Mouse (Mus musculus) ES-Bruce4 (cell line): Measurements from ENCODE around the gene Ablim2. TPM values are rescaled to one million over a fixed set of nuclear protein-coding genes. Genes with fewer than 3 reads are reported as not detected.

Experiments
- H3K27ac ChIP-seq: 2 replicates; pipeline ENCODE4 v1.5.1; 2012; ENCODE audit warnings: low read length, inconsistent platforms; ENCODE audit not compliant: insufficient read depth
- H3K27me3 ChIP-seq: 2 replicates; pipeline ENCODE4 v1.6.1; 2012; ENCODE audit warnings: mild to moderate bottlenecking, low read length, inconsistent platforms; ENCODE audit not compliant: control insufficient read depth, poor library complexity, insufficient read depth, severe bottlenecking
- H3K36me3 ChIP-seq: 2 replicates; pipeline ENCODE4 v1.6.1; 2012; ENCODE audit warnings: inconsistent platforms, mild to moderate bottlenecking, low read length, moderate library complexity; ENCODE audit not compliant: control insufficient read depth, poor library complexity, insufficient read depth, severe bottlenecking
- H3K4me1 ChIP-seq: one replicate; pipeline ENCODE4 v1.8.1; 2011; ENCODE audit warnings: low read length; ENCODE audit not compliant: control insufficient read depth, insufficient read depth
- H3K4me3 ChIP-seq: 2 replicates; pipeline ENCODE4 v1.5.1; 2011; ENCODE audit warnings: low read depth, mild to moderate bottlenecking, low read length
- H3K9ac ChIP-seq: 2 replicates; pipeline ENCODE4 v1.6.1; 2012; ENCODE audit warnings: low read depth, mild to moderate bottlenecking, inconsistent platforms; ENCODE audit not compliant: poor library complexity, severe bottlenecking
- H3K9me3 ChIP-seq: replicated peaks from 2 replicates; pipeline ENCODE4 v1.6.1; 2012; ENCODE audit warnings: mild to moderate bottlenecking, low read length, inconsistent platforms; ENCODE audit not compliant: control insufficient read depth, poor library complexity, insufficient read depth, severe bottlenecking
- CTCF ChIP-seq: IDR thresholded peaks from one replicate; pipeline ENCODE4 v1.8.1; 2011; ENCODE audit warnings: low read depth, low read length
- EP300 ChIP-seq: IDR thresholded peaks from 2 replicates; pipeline ENCODE4 v1.6.1; 2011; ENCODE audit warnings: low read depth, low read length; ENCODE audit not compliant: insufficient read depth
- POLR2A ChIP-seq: IDR thresholded peaks from one replicate; pipeline ENCODE4 v1.8.1; 2011; ENCODE audit warnings: low read length; ENCODE audit not compliant: insufficient read depth
- polyA plus RNA-seq: library from polyadenylated mRNA; stranded (reverse); fragments of >200 nt; gene quantifications from 2 replicates; pipeline ENCODE4 v1.2.4, GENCODE M21; 2011; ENCODE audit warnings: low read depth; ENCODE audit not compliant: missing spikeins, insufficient read depth, insufficient read length

The Ablim2 gene
- polyA plus RNA-seq, 1 experiment, result 6.1 TPM

- Histone ChIP-seq H3K4me1 (no peaks in the 10 kb centered on the region), H3K9ac (no peak overlapping the region)
- no peak for TF ChIP-seq EP300
- no peak for TF ChIP-seq POLR2A
- TF ChIP-seq CTCF, result no peak
These were observed 57.4 kb downstream of the Ablim2 start for GRCm38 (mm10) chr5:35815051-35815450.

GRCm38 (mm10) chr5:35817266-35817665 is 59.6 kb downstream of the Ablim2 start:
- H3K4me3 ChIP-seq, result no peak overlapping the region
- no peaks in the 10 kb centered on the region for H3K36me3 ChIP-seq
- H3K9ac ChIP-seq, result no peak overlapping the region
- H3K27ac ChIP-seq, result no peak overlapping the region
- TF ChIP-seq EP300 (no peak), CTCF (no peak), POLR2A (no peak)
- no peaks in the 10 kb centered on the region for H3K4me1 ChIP-seq
- no peaks in the 10 kb centered on the region for H3K27me3 ChIP-seq
- H3K9me3 ChIP-seq, result no peaks in the 10 kb centered on the region

More at GRCm38 (mm10) chr5:35815051-35815450, 57.4 kb downstream of the Ablim2 start:
- no peaks in the 10 kb centered on the region for H3K9me3 ChIP-seq
- no peaks in the 10 kb centered on the region for H3K27me3 ChIP-seq
- H3K4me3 ChIP-seq, result no peak overlapping the region
- H3K36me3 ChIP-seq, result no peaks in the 10 kb centered on the region
- no peak overlapping the region for H3K27ac ChIP-seq

GRCm38 (mm10) chr5:35817882-35818281 is 60.2 kb downstream of the Ablim2 start:
- Histone ChIP-seq H3K9me3 (no peaks in the 10 kb centered on the region), H3K9ac (no peak overlapping the region), H3K36me3 (no peaks in the 10 kb centered on the region), H3K4me1 (no peaks in the 10 kb centered on the region), H3K27ac (no peak overlapping the region), H3K27me3 (no peaks in the 10 kb centered on the region), H3K4me3 (no peak overlapping the region)
- TF ChIP-seq CTCF, result no peak
- TF ChIP-seq EP300, result no peak
- TF ChIP-seq POLR2A, result no peak

- Histone ChIP-seq H3K9me3 (no peaks in the 10 kb centered on the region), H3K27me3 (no peaks in the 10 kb centered on the region)
These were observed 65.0 kb downstream of the Ablim2 start for GRCm38 (mm10) chr5:35822721-35823120.

GRCm38 (mm10) chr5:35826465-35826864 is 68.8 kb downstream of the Ablim2 start:
- H3K4me1 ChIP-seq, result no peaks in the 10 kb centered on the region
- no peaks in the 10 kb centered on the region for H3K36me3 ChIP-seq
- no peaks in the 10 kb centered on the region for H3K9me3 ChIP-seq
- no peaks in the 10 kb centered on the region for H3K27me3 ChIP-seq
- H3K27ac ChIP-seq, result no peak overlapping the region
- H3K9ac ChIP-seq, result no peak overlapping the region
- peak; percentile 51 for TF ChIP-seq CTCF
- TF ChIP-seq POLR2A, result no peak
- TF ChIP-seq EP300, result no peak
- no peak overlapping the region for H3K4me3 ChIP-seq

More at GRCm38 (mm10) chr5:35822721-35823120, 65.0 kb downstream of the Ablim2 start:
- Histone ChIP-seq H3K9ac (no peak overlapping the region), H3K4me1 (no peaks in the 10 kb centered on the region), H3K36me3 (no peaks in the 10 kb centered on the region), H3K27ac (no peak overlapping the region), H3K4me3 (no peak overlapping the region)
- no peak for TF ChIP-seq POLR2A

GRCm38 (mm10) chr5:35827075-35827474 is 69.4 kb downstream of the Ablim2 start:
- Histone ChIP-seq H3K9ac (no peak overlapping the region), H3K27ac (no peak overlapping the region), H3K27me3 (no peaks in the 10 kb centered on the region), H3K9me3 (no peaks in the 10 kb centered on the region), H3K4me3 (no peak overlapping the region), H3K4me1 (no peaks in the 10 kb centered on the region), H3K36me3 (no peaks in the 10 kb centered on the region)
- TF ChIP-seq CTCF, result no peak
- TF ChIP-seq EP300, result no peak
- TF ChIP-seq POLR2A, result no peak
